Mouse (Mus musculus) bone marrow macrophage, adult 2 months (primary cell): ENCODE data around the gene Schip1.

ENCODE experiments used
- CTCF ChIP-seq: IDR thresholded peaks from 2 replicates; pipeline ENCODE4 v1.5.1; 2012; ENCODE audit warnings: low read depth, mild to moderate bottlenecking, low read length, moderate library complexity
- POLR2A ChIP-seq: IDR thresholded peaks from 2 replicates; pipeline ENCODE4 v1.6.1; 2012; ENCODE audit warnings: mild to moderate bottlenecking, low read depth, low read length, borderline replicate concordance

GRCm38 (mm10) chr3:68563922-68564321 lies 499.3 kb downstream of the Schip1 start:
- TF ChIP-seq POLR2A (no peak), CTCF (no peak)
